Mouse (Mus musculus) hindbrain, postnatal 0 days (tissue): ENCODE data around the gene Muc1. TPM values are rescaled to one million over a fixed set of nuclear protein-coding genes. Genes with fewer than 3 reads are reported as not detected.

ENCODE experiments used
- ATAC-seq: fragments of 200-750 bp; cut with Nextera tagmentation; 2 replicates; pipeline ENCODE4 v1.8.0; 2017; ENCODE audit warnings: mild to moderate bottlenecking, moderate TSS enrichment, moderate library complexity
- DNase-seq: peaks from one replicate; pipeline ENCODE4 v3.0.0-alpha.2; 2015; ENCODE audit warnings: low spot score
- H3K27ac ChIP-seq: fragments of 300-500 bp; sonication (generic); 2 replicates; pipeline ENCODE4 v1.5.1; 2014; ENCODE audit warnings: mild to moderate bottlenecking
- H3K27me3 ChIP-seq: fragments of 300-500 bp; sonication (generic); 2 replicates; pipeline ENCODE4 v1.6.1; 2014; ENCODE audit warnings: low read length, mixed read lengths; ENCODE audit not compliant: insufficient read depth
- H3K36me3 ChIP-seq: fragments of 300-500 bp; sonication (generic); 2 replicates; pipeline ENCODE4 v1.6.1; 2014; ENCODE audit warnings: low read length, mixed read lengths; ENCODE audit not compliant: insufficient read depth
- H3K4me1 ChIP-seq: fragments of 300-500 bp; sonication (generic); 2 replicates; pipeline ENCODE4 v1.6.1; 2014; ENCODE audit warnings: antibody characterized with exemption, low read length, mixed read lengths; ENCODE audit not compliant: insufficient read depth
- H3K4me2 ChIP-seq: fragments of 300-500 bp; sonication (generic); 2 replicates; pipeline ENCODE4 v1.6.1; 2014; ENCODE audit warnings: low read depth, mild to moderate bottlenecking, low read length, moderate library complexity, mixed read lengths
- H3K4me3 ChIP-seq: fragments of 300-500 bp; sonication (generic); 2 replicates; pipeline ENCODE4 v1.5.1; 2014; ENCODE audit warnings: low read length
- H3K9ac ChIP-seq: fragments of 300-500 bp; sonication (generic); replicated peaks from 2 replicates; pipeline ENCODE4 v1.6.1; 2014; ENCODE audit warnings: mild to moderate bottlenecking, low read length, moderate library complexity, mixed read lengths
- H3K9me3 ChIP-seq: fragments of 300-500 bp; sonication (generic); 2 replicates; pipeline ENCODE4 v1.6.1; 2016; ENCODE audit warnings: low read length, mixed read lengths
- CTCF ChIP-seq: IDR thresholded peaks from 2 replicates; pipeline ENCODE4 v1.5.1; 2016; ENCODE audit warnings: antibody characterized with exemption, control low read depth, low read depth
- WGBS: fragments of 180-500 bp; shearing (Covaris S2); extraction: QIAGEN DNeasy Blood & Tissue Kit; methylation state at CpG from one replicate; pipeline ENCODE4 v1.1.7; 2014; 5-methylcytosine and 5-hydroxymethylcytosine counted together
- polyA plus RNA-seq: library from polyadenylated mRNA; unstranded; fragments of >200 nt; fragmentation: Nextera tagmentation; extraction: Ambion mirVana; gene quantifications from 2 replicates; pipeline ENCODE4 v1.2.1, GENCODE M21; 2015
- total RNA-seq: library from RNA; depleted of rRNA; stranded (reverse); fragments of >200 nt; gene quantifications from 2 replicates; pipeline ENCODE4 v1.2.3, GENCODE M21; 2014

Gene Muc1
- total and polyA plus RNA-seq, 2 experiments from 2014 or later, result 1.5 to 1.9 TPM

GRCm38 (mm10) chr3:89225918-89226317 is 2.9 kb upstream of the Muc1 start:
- ATAC-seq (peak; percentile 62), DNase-seq (peak; percentile 81)
- H3K9me3 ChIP-seq, result no peaks in the 10 kb centered on the region
- no peak for TF ChIP-seq CTCF
- H3K27me3 ChIP-seq, result no peaks in the 10 kb centered on the region
- H3K4me1 ChIP-seq, result peaks cover 12% of the 10 kb centered on the region; the same call in 1 of the 2 replicates
- peak overlapping the region; percentile 41 for H3K9ac ChIP-seq
- peak overlapping the region; percentile 68 for H3K4me2 ChIP-seq
- H3K4me3 ChIP-seq, result peak overlapping the region; percentile 40
- H3K36me3 ChIP-seq, result no peaks in the 10 kb centered on the region
- WGBS, result 25% methylated on average over 4 of the region's 4 CpGs
- H3K27ac ChIP-seq, result peak overlapping the region; percentile 78

GRCm38 (mm10) chr3:89226361-89226760 is 2.5 kb upstream of the Muc1 start:
- H3K27ac ChIP-seq, result peak overlapping the region; percentile 78

GRCm38 (mm10) chr3:89226900-89227299 is 2.0 kb upstream of the Muc1 start, which contains the start of gene Mtx1:
Mtx1 (minus strand) TSS chr3:89227088.
- Histone ChIP-seq H3K9ac (peak within 1 kb of the TSS; percentile 45), H3K27ac (peak within 1 kb of the TSS; percentile 78), H3K9me3 (no peaks in the 10 kb centered on the region), H3K36me3 (no peaks in the 10 kb centered on the region), H3K27me3 (no peaks in the 10 kb centered on the region), H3K4me2 (peak within 1 kb of the TSS; percentile 68), H3K4me1 (peaks cover 12% of the 10 kb centered on the region; the same call in 1 of the 2 replicates), H3K4me3 (peak within 1 kb of the TSS; percentile 40)
- TF ChIP-seq CTCF, result no peak
- ATAC-seq, result no peak
- DNase-seq, result no peak
- 7% methylated on average over 21 of the region's 21 CpGs for WGBS

More at GRCm38 (mm10) chr3:89226361-89226760, 2.5 kb upstream of the Muc1 start:
- no peaks in the 10 kb centered on the region for H3K36me3 ChIP-seq
- peak overlapping the region; percentile 68 for H3K4me2 ChIP-seq
- H3K27me3 ChIP-seq, result no peaks in the 10 kb centered on the region
- WGBS, result 17% methylated on average over 11 of the region's 11 CpGs
- peaks cover 12% of the 10 kb centered on the region; the same call in 1 of the 2 replicates for H3K4me1 ChIP-seq
- DNase-seq, result no peak
- no peak for ATAC-seq
- no peak for TF ChIP-seq CTCF
- no peaks in the 10 kb centered on the region for H3K9me3 ChIP-seq
- H3K4me3 ChIP-seq, result peak overlapping the region; percentile 40
- H3K9ac ChIP-seq, result peak overlapping the region; percentile 41

GRCm38 (mm10) chr3:89227307-89228179 is 1.3 kb upstream of the Muc1 start:
- Histone ChIP-seq H3K9me3 (no peaks in the 10 kb centered on the region), H3K36me3 (no peaks in the 10 kb centered on the region), H3K4me1 (peaks cover 12% of the 10 kb centered on the region; the same call in 1 of the 2 replicates), H3K9ac (peak overlapping the region; percentile 45), H3K27ac (peak overlapping the region; percentile 78), H3K27me3 (no peaks in the 10 kb centered on the region), H3K4me3 (peak overlapping the region; percentile 40), H3K4me2 (peak overlapping the region; percentile 68)
- no peak for TF ChIP-seq CTCF
- WGBS, result 8% methylated on average over 41 of the region's 41 CpGs
- peak; percentile 95 for DNase-seq
- peak; percentile 81 for ATAC-seq

GRCm38 (mm10) chr3:89228180-89228549 is 692 bp upstream of the Muc1 start:
- peaks cover 12% of the 10 kb centered on the region; the same call in 1 of the 2 replicates for H3K4me1 ChIP-seq
- peak; percentile 39; the same call in 1 of the 2 replicates for ATAC-seq
- DNase-seq, result peak; percentile 91
- TF ChIP-seq CTCF, result peak; percentile 94
- 1% methylated on average over 19 of the region's 20 CpGs for WGBS
- peak overlapping the region; percentile 40 for H3K4me3 ChIP-seq
- H3K36me3 ChIP-seq, result no peaks in the 10 kb centered on the region
- peak overlapping the region; percentile 78; the same call in 1 of the 2 replicates for H3K27ac ChIP-seq
- peak overlapping the region; percentile 45 for H3K9ac ChIP-seq
- H3K9me3 ChIP-seq, result no peaks in the 10 kb centered on the region
- peak overlapping the region; percentile 68 for H3K4me2 ChIP-seq
- H3K27me3 ChIP-seq, result no peaks in the 10 kb centered on the region

- Histone ChIP-seq H3K9me3 (no peaks in the 10 kb centered on the region), H3K9ac (0 out of 2 replicates have a peak overlapping the region, but pooled peaks have one; percentile 17), H3K4me1 (peaks cover 12% of the 10 kb centered on the region; the same call in 1 of the 2 replicates), H3K4me2 (no peak overlapping the region), H3K27me3 (no peaks in the 10 kb centered on the region), H3K27ac (no peak overlapping the region), H3K4me3 (no peak overlapping the region), H3K36me3 (no peaks in the 10 kb centered on the region; the same call in 1 of the 2 replicates)
- WGBS, result 57% methylated on average over 4 of the region's 4 CpGs
- DNase-seq, result no peak
- ATAC-seq, result no peak
- no peak for TF ChIP-seq CTCF
Measured at GRCm38 (mm10) chr3:89229276-89229675, 419 bp downstream of the Muc1 start.
